Mouse (Mus musculus) kidney, postnatal 0 days (tissue): ENCODE data around the gene Ntm. TPM values are rescaled to one million over a fixed set of nuclear protein-coding genes. Genes with fewer than 3 reads are reported as not detected.

Source experiments
- ATAC-seq: fragments of 200-750 bp; cut with Nextera tagmentation; replicated peaks from 2 replicates; pipeline ENCODE4 v1.8.0; 2017; ENCODE audit warnings: low read depth, moderate number of reproducible peaks, moderate TSS enrichment, moderate library complexity; ENCODE audit not compliant: low FRiP score
- DNase-seq: peaks from one replicate; pipeline ENCODE4 v3.0.0-alpha.2; 2016; ENCODE audit warnings: low spot score
- H3K27ac ChIP-seq: fragments of 300-500 bp; sonication (generic); 2 replicates; pipeline ENCODE4 v1.5.1; 2014; ENCODE audit warnings: mild to moderate bottlenecking
- H3K27me3 ChIP-seq: fragments of 300-500 bp; sonication (generic); 2 replicates; pipeline ENCODE4 v1.6.1; 2014; ENCODE audit warnings: low read length, mixed read lengths; ENCODE audit not compliant: insufficient read depth
- H3K36me3 ChIP-seq: fragments of 300-500 bp; sonication (generic); 2 replicates; pipeline ENCODE4 v1.6.1; 2014; ENCODE audit warnings: low read length, mixed read lengths; ENCODE audit not compliant: insufficient read depth
- H3K4me1 ChIP-seq: fragments of 300-500 bp; sonication (generic); replicated peaks from 2 replicates; pipeline ENCODE4 v1.6.1; 2014; ENCODE audit warnings: antibody characterized with exemption, low read length, mixed read lengths; ENCODE audit not compliant: insufficient read depth
- H3K4me2 ChIP-seq: fragments of 300-500 bp; sonication (generic); 2 replicates; pipeline ENCODE4 v1.6.1; 2014; ENCODE audit warnings: mild to moderate bottlenecking, low read length, moderate library complexity, mixed read lengths
- H3K4me3 ChIP-seq: fragments of 300-500 bp; sonication (generic); replicated peaks from 2 replicates; pipeline ENCODE4 v1.5.1; 2014; ENCODE audit warnings: low read depth, low read length
- H3K9ac ChIP-seq: fragments of 300-500 bp; sonication (generic); 2 replicates; pipeline ENCODE4 v1.6.1; 2014; ENCODE audit warnings: low read depth, low read length
- H3K9me3 ChIP-seq: fragments of 300-500 bp; sonication (generic); replicated peaks from 2 replicates; pipeline ENCODE4 v1.6.1; 2016; ENCODE audit warnings: low read length, inconsistent platforms, mixed read lengths
- CTCF ChIP-seq: IDR thresholded peaks from 2 replicates; pipeline ENCODE4 v1.5.1; 2016; ENCODE audit warnings: antibody characterized with exemption, low read depth, mild to moderate bottlenecking, moderate library complexity
- WGBS: fragments of 180-500 bp; shearing (Covaris S2); extraction: QIAGEN DNeasy Blood & Tissue Kit; methylation state at CpG from one replicate; pipeline ENCODE4 v1.1.7; 2014; 5-methylcytosine and 5-hydroxymethylcytosine counted together
- polyA plus RNA-seq: library from polyadenylated mRNA; unstranded; fragments of >200 nt; fragmentation: Nextera tagmentation; extraction: Ambion mirVana; gene quantifications from 2 replicates; pipeline ENCODE4 v1.2.1, GENCODE M21; 2015

Ntm gene
- polyA plus RNA-seq, 1 experiment from 2014 or later: 20.6 TPM

DNA sequence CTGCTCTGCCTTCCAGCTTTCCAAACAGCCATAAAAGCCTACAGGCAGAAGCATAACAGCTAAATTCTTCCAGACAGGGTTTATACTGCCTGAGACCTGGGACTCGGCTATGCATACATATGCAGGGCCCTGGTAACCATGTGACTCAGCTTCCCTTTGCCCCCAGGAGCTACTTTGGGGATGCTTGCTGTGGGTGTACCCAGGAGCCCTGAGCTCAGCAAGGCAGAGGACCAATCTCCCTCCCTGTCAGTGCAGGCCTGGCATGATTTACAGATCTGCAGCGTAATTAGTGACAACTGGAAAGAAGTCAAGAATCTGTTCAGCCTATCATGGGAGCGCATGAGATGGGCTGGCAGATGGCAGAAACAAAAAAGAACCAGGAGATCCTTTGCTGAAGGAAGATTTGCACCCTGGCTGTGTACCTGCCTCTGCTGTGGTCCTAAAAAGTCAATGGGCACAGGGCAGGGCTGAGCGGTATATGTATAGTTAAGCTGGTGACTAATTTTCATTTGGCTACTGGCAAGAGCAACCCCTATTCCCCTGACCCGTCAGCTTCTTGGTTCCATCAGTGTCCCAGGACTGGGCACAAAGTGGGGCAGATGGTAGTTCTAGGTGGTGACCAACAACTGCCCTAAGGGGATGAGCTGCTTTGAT, 886.9 kb downstream of the Ntm start:
- Histone ChIP-seq H3K4me3 (no peak overlapping the region), H3K9me3 (no peaks in the 10 kb centered on the region), H3K4me2 (no peak overlapping the region), H3K27ac (no peak overlapping the region), H3K36me3 (no peaks in the 10 kb centered on the region), H3K27me3 (no peaks in the 10 kb centered on the region), H3K9ac (no peak overlapping the region), H3K4me1 (no peaks in the 10 kb centered on the region)
- WGBS: 80% methylated on average over 5 of the region's 5 CpGs
- no peak for TF ChIP-seq CTCF
- no peak for ATAC-seq
- no peak for DNase-seq

DNA sequence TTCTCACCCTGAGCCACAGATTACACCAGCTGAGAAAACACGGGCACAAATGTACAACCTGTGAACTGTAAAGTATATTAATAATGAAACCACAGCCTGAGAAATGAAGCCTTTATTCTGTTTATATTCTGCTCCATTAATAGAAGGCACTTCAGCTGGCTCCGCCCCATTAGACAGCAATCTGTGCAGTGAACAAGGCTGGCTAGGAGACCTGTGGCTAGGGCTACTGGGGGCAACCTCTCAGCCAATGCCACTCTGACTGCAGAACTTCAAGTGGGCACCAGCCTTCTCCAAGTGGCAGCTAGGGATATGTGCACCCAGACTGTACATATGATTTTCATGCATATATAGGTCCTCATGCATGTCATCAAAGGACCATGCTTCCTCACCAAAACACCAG, 887.7 kb downstream of the Ntm start:
- ATAC-seq: no peak
- H3K4me1 ChIP-seq: no peaks in the 10 kb centered on the region
- H3K9me3 ChIP-seq: no peaks in the 10 kb centered on the region
- H3K4me3 ChIP-seq: no peak overlapping the region
- no peak overlapping the region for H3K27ac ChIP-seq
- H3K9ac ChIP-seq: no peak overlapping the region
- H3K27me3 ChIP-seq: no peaks in the 10 kb centered on the region
- no peak for TF ChIP-seq CTCF
- no peak for DNase-seq
- H3K36me3 ChIP-seq: no peaks in the 10 kb centered on the region
- 75% methylated on average over 2 of the region's 2 CpGs for WGBS
- H3K4me2 ChIP-seq: no peak overlapping the region

DNA sequence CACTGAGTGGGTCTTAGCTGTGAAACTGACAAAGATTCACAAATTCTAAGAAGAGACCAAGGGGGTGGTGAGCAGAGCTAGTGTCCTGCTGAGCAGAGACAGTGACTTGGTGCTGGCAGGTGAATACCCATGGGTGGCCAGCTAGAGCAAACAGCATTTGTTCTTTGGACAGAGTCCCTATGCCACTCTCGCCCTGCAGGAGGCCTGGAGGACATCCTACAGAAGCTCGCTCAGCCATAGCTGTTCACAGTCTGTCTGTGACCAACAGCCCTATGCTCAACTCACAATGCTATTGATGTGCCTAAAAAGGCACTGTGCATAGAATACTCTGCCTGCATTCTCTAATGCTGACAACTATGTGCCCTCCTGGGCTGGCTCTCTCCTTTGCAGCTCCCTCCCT, 888.4 kb downstream of the Ntm start:
- no peak for TF ChIP-seq CTCF
- ATAC-seq (no peak), DNase-seq (no peak)
- 78% methylated on average over 2 of the region's 2 CpGs for WGBS
- Histone ChIP-seq H3K36me3 (no peaks in the 10 kb centered on the region), H3K9me3 (no peaks in the 10 kb centered on the region), H3K4me2 (no peak overlapping the region), H3K9ac (no peak overlapping the region), H3K27me3 (no peaks in the 10 kb centered on the region), H3K27ac (no peak overlapping the region), H3K4me1 (no peaks in the 10 kb centered on the region), H3K4me3 (no peak overlapping the region)

- no peaks in the 10 kb centered on the region for H3K4me1 ChIP-seq
- no peak for DNase-seq
- no peak overlapping the region for H3K4me2 ChIP-seq
- no peak overlapping the region for H3K9ac ChIP-seq
- no peak overlapping the region for H3K4me3 ChIP-seq
- WGBS: 76% methylated on average over 1 of the region's 1 CpGs
- TF ChIP-seq CTCF: no peak
- no peak for ATAC-seq
- H3K36me3 ChIP-seq: no peaks in the 10 kb centered on the region
- no peaks in the 10 kb centered on the region for H3K9me3 ChIP-seq
- H3K27ac ChIP-seq: no peak overlapping the region
- H3K27me3 ChIP-seq: no peaks in the 10 kb centered on the region
Observed at GRCm38 (mm10) chr9:29071997-29072396, 890.9 kb downstream of the Ntm start.

GRCm38 (mm10) chr9:29067572-29067971, 895.4 kb downstream of the Ntm start:
- Histone ChIP-seq H3K4me3 (no peak overlapping the region), H3K4me2 (no peak overlapping the region), H3K27me3 (no peaks in the 10 kb centered on the region), H3K4me1 (no peaks in the 10 kb centered on the region), H3K36me3 (no peaks in the 10 kb centered on the region), H3K27ac (no peak overlapping the region), H3K9me3 (no peaks in the 10 kb centered on the region), H3K9ac (no peak overlapping the region)
- ATAC-seq (peak; percentile 81; the same call in 1 of the 2 replicates), DNase-seq (peak; percentile 20)
- WGBS: 42% methylated on average over 5 of the region's 5 CpGs
- no peak for TF ChIP-seq CTCF

DNA sequence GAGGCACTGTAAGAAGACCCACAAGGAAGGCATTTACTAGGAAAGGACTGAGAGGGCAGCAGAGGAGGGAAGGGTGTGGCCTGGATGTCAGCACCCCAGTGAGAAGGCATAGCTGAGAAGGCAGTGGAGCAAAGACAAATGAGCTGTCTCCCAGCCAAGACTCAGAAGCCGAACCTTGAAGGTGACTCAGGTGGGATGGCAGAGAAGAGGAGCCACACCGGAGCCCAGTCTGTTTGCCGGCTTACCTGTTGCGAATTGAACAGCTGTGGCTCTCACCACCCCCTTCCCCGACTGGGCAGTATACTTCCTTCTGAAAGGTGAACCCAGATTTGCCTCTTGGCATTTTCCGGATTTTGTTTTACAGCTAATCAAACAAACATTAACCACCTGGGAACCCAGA, 902.6 kb downstream of the Ntm start:
- TF ChIP-seq CTCF: no peak
- Histone ChIP-seq H3K4me3 (no peak overlapping the region), H3K27me3 (no peaks in the 10 kb centered on the region), H3K4me2 (no peak overlapping the region), H3K9me3 (no peaks in the 10 kb centered on the region), H3K27ac (no peak overlapping the region), H3K9ac (no peak overlapping the region), H3K36me3 (no peaks in the 10 kb centered on the region), H3K4me1 (no peaks in the 10 kb centered on the region)
- WGBS: 33% methylated on average over 6 of the region's 6 CpGs
- ATAC-seq: no peak
- DNase-seq: no peak

- H3K4me3 ChIP-seq: no peak overlapping the region
- H3K27me3 ChIP-seq: no peaks in the 10 kb centered on the region
- no peaks in the 10 kb centered on the region for H3K9me3 ChIP-seq
- H3K27ac ChIP-seq: no peak overlapping the region
- 60% methylated on average over 8 of the region's 8 CpGs for whole genome bisulfite sequencing
- no peak for ATAC-seq
- no peak for TF ChIP-seq CTCF
- H3K4me2 ChIP-seq: no peak overlapping the region
- H3K9ac ChIP-seq: no peak overlapping the region
- DNase-seq: no peak
- H3K4me1 ChIP-seq: no peaks in the 10 kb centered on the region
- H3K36me3 ChIP-seq: no peaks in the 10 kb centered on the region
Observed at GRCm38 (mm10) chr9:29058811-29059210, 904.1 kb downstream of the Ntm start.
